Mouse (Mus musculus) kidney, postnatal 0 days (tissue): ENCODE data around the gene Myo18a. TPM values are rescaled to one million over a fixed set of nuclear protein-coding genes. Genes with fewer than 3 reads are reported as not detected.

Experiments used
- ATAC-seq: fragments of 200-750 bp; cut with Nextera tagmentation; replicated peaks from 2 replicates; pipeline ENCODE4 v1.8.0; 2017; ENCODE audit warnings: low read depth, moderate number of reproducible peaks, moderate TSS enrichment, moderate library complexity; ENCODE audit not compliant: low FRiP score
- DNase-seq: peaks from one replicate; pipeline ENCODE4 v3.0.0-alpha.2; 2016; ENCODE audit warnings: low spot score
- H3K27ac ChIP-seq: fragments of 300-500 bp; sonication (generic); 2 replicates; pipeline ENCODE4 v1.5.1; 2014; ENCODE audit warnings: mild to moderate bottlenecking
- H3K27me3 ChIP-seq: fragments of 300-500 bp; sonication (generic); 2 replicates; pipeline ENCODE4 v1.6.1; 2014; ENCODE audit warnings: low read length, mixed read lengths; ENCODE audit not compliant: insufficient read depth
- H3K36me3 ChIP-seq: fragments of 300-500 bp; sonication (generic); 2 replicates; pipeline ENCODE4 v1.6.1; 2014; ENCODE audit warnings: low read length, mixed read lengths; ENCODE audit not compliant: insufficient read depth
- H3K4me1 ChIP-seq: fragments of 300-500 bp; sonication (generic); replicated peaks from 2 replicates; pipeline ENCODE4 v1.6.1; 2014; ENCODE audit warnings: antibody characterized with exemption, low read length, mixed read lengths; ENCODE audit not compliant: insufficient read depth
- H3K4me2 ChIP-seq: fragments of 300-500 bp; sonication (generic); 2 replicates; pipeline ENCODE4 v1.6.1; 2014; ENCODE audit warnings: mild to moderate bottlenecking, low read length, moderate library complexity, mixed read lengths
- H3K4me3 ChIP-seq: fragments of 300-500 bp; sonication (generic); replicated peaks from 2 replicates; pipeline ENCODE4 v1.5.1; 2014; ENCODE audit warnings: low read depth, low read length
- H3K9ac ChIP-seq: fragments of 300-500 bp; sonication (generic); 2 replicates; pipeline ENCODE4 v1.6.1; 2014; ENCODE audit warnings: low read depth, low read length
- H3K9me3 ChIP-seq: fragments of 300-500 bp; sonication (generic); replicated peaks from 2 replicates; pipeline ENCODE4 v1.6.1; 2016; ENCODE audit warnings: low read length, inconsistent platforms, mixed read lengths
- CTCF ChIP-seq: IDR thresholded peaks from 2 replicates; pipeline ENCODE4 v1.5.1; 2016; ENCODE audit warnings: antibody characterized with exemption, low read depth, mild to moderate bottlenecking, moderate library complexity
- WGBS: fragments of 180-500 bp; shearing (Covaris S2); extraction: QIAGEN DNeasy Blood & Tissue Kit; methylation state at CpG from one replicate; pipeline ENCODE4 v1.1.7; 2014; 5-methylcytosine and 5-hydroxymethylcytosine counted together
- polyA plus RNA-seq: library from polyadenylated mRNA; unstranded; fragments of >200 nt; fragmentation: Nextera tagmentation; extraction: Ambion mirVana; gene quantifications from 2 replicates; pipeline ENCODE4 v1.2.1, GENCODE M21; 2015

The Myo18a gene
- polyA plus RNA-seq, 1 experiment from 2014 or later = 26.5 TPM

DNA sequence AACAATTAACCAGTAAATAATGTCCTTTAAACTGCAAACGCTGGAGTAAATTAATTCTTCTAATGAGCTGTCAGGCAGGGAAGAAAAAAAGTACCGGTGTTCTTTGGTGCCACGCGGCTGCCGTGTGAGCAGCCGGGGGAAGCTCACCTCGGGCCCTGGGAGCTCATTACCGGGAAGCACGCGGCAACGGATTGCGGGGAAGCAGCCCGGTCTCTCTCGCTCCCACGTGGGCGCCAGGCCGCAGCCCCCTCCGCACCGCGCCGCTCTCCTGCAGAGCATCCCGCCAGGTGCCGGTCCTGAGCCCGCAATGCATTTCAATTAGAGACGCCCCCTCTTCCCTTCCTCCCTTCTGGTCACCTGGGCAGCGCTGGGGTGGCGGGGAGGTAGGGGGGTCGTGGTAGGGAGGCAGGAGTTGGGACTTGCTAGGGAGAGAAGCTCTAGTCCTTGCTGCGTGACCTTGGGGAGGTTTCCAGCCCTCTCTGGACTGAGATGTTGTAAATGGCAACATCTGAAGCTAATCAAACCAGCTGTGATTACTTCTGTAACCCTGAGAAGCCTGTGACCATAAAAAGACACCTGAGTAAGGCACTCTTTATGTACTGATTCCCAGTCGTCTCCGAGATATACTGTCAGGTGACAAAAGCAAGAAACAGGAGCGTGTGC is 151.7 kb downstream of the Myo18a start:
- no peak for TF ChIP-seq CTCF
- DNase-seq = no peak
- Histone ChIP-seq H3K36me3 (no peaks in the 10 kb centered on the region), H3K27ac (no peak overlapping the region), H3K4me3 (no peak overlapping the region), H3K4me1 (no peaks in the 10 kb centered on the region), H3K4me2 (no peak overlapping the region), H3K9me3 (no peaks in the 10 kb centered on the region), H3K9ac (no peak overlapping the region), H3K27me3 (peaks cover 21% of the 10 kb centered on the region)
- WGBS = 2% methylated on average over 31 of the region's 32 CpGs
- ATAC-seq = no peak

Other genes with a start within 250 kb of the Myo18a start
- gene Abhd15, start 248.1 kb upstream of the Myo18a start, polyA plus RNA-seq = 1.9 and 2.2 TPM in 2 replicates
- 34.8 and 36.0 TPM in 2 replicates for gene Trp53i13, start 247.3 kb upstream of the Myo18a start, polyA plus RNA-seq
- gene Gm10392, start 244.0 kb upstream of the Myo18a start, polyA plus RNA-seq = not detected in 2 replicates
- 17.5 and 17.7 TPM in 2 replicates for gene Taok1, start 155.4 kb upstream of the Myo18a start, polyA plus RNA-seq
- gene Nufip2, start 77.1 kb upstream of the Myo18a start, polyA plus RNA-seq = 3.9 and 4.4 TPM in 2 replicates
- gene Cryba1, start 38.0 kb upstream of the Myo18a start, polyA plus RNA-seq = not detected in 2 replicates
- gene Gm10277, start 24.5 kb downstream of the Myo18a start, polyA plus RNA-seq = 0.34 and 0.40 TPM in 2 replicates
- 20.9 and 24.3 TPM in 2 replicates for gene Pipox, start 130.8 kb downstream of the Myo18a start, polyA plus RNA-seq
- 0.17 TPM in 1 of 2 replicates, not detected in the other for gene Sez6, start 167.6 kb downstream of the Myo18a start, polyA plus RNA-seq
- 9.3 and 11.1 TPM in 2 replicates for gene Phf12, start 219.5 kb downstream of the Myo18a start, polyA plus RNA-seq